Mouse (Mus musculus): Measurements from ENCODE around the gene Tmem106a. TPM values are rescaled to one million over a fixed set of nuclear protein-coding genes. Genes with fewer than 3 reads are reported as not detected.
A peak's percentile ranks its signal among the peaks of the same experiment; 100 is the strongest.
"Not testable (repeated sequence)": the region's sequence is repeated elsewhere in the genome, so short reads cannot be mapped to it uniquely, and the experiment has no call there.

Tmem106a gene
- total RNA-seq, 2 experiments from 2014 or later: 1.3 to 1.9 TPM

- no peak for DNase-seq (ENCODE audit: extremely low spot score in 1 of 2, low spot score in 2 of 2)
- peak overlapping the region; percentile 44 for H3K4me3 ChIP-seq
- TF ChIP-seq CTCF (IDR thresholded peaks at IDR 0.05): no peak
- intact Hi-C loops (cut with DNase I): no loop called here
- H3K27ac ChIP-seq: no peak overlapping the region
Observed at GRCm38 (mm10) chr11:101604116-101604515, 22.1 kb downstream of the Tmem106a start.

GRCm38 (mm10) chr11:101604531-101605453 lies 22.8 kb downstream of the Tmem106a start:
- peak overlapping the region; percentile 44 for H3K4me3 ChIP-seq
- DNase-seq (ENCODE audit: extremely low spot score in 1 of 2, low spot score in 2 of 2): peak in 1 of 2 experiments; percentile 31
- intact Hi-C loops (cut with DNase I); H3K27ac ChIP-seq: not testable (repeated sequence)

- DNase-seq (ENCODE audit: extremely low spot score in 1 of 2, low spot score in 2 of 2); intact Hi-C loops (cut with DNase I); H3K27ac ChIP-seq: not testable (repeated sequence)
Observed at GRCm38 (mm10) chr11:101607134-101607533, 25.1 kb downstream of the Tmem106a start.

GRCm38 (mm10) chr11:101610445-101610844 lies 28.4 kb downstream of the Tmem106a start:
- intact Hi-C loops (cut with DNase I): no loop called here
- DNase-seq (ENCODE audit: extremely low spot score in 1 of 2, low spot score in 2 of 2): no peak
- Histone ChIP-seq H3K4me3 (no peak overlapping the region), H3K27ac (no peak overlapping the region)
- TF ChIP-seq CTCF (IDR thresholded peaks at IDR 0.05): no peak

More at GRCm38 (mm10) chr11:101607134-101607533, 25.1 kb downstream of the Tmem106a start:
- not testable (repeated sequence) for H3K4me3 ChIP-seq

- DNase-seq (ENCODE audit: extremely low spot score in 1 of 2, low spot score in 2 of 2): no peak
- intact Hi-C loops (cut with DNase I): no loop called here
- Histone ChIP-seq H3K4me3 (no peak overlapping the region), H3K27ac (no peak overlapping the region)
- TF ChIP-seq CTCF (IDR thresholded peaks at IDR 0.05): no peak
Observed at GRCm38 (mm10) chr11:101613596-101613995, 31.6 kb downstream of the Tmem106a start.

GRCm38 (mm10) chr11:101614116-101614515 lies 32.1 kb downstream of the Tmem106a start:
- Histone ChIP-seq H3K4me3 (no peak overlapping the region), H3K27ac (no peak overlapping the region)
- no peak for DNase-seq (ENCODE audit: extremely low spot score in 1 of 2, low spot score in 2 of 2)
- no peak for TF ChIP-seq CTCF (IDR thresholded peaks at IDR 0.05)
- intact Hi-C loops (cut with DNase I): no loop called here

GRCm38 (mm10) chr11:101615380-101615779 lies 33.3 kb downstream of the Tmem106a start:
- Histone ChIP-seq H3K27ac (no peak overlapping the region), H3K4me3 (no peak overlapping the region)
- intact Hi-C loops (cut with DNase I): no loop called here
- DNase-seq (ENCODE audit: extremely low spot score in 1 of 2, low spot score in 2 of 2): no peak
- no peak for TF ChIP-seq CTCF (IDR thresholded peaks at IDR 0.05)

- no peak overlapping the region for H3K27ac ChIP-seq
- DNase-seq (ENCODE audit: extremely low spot score in 1 of 2, low spot score in 2 of 2): no peak
- H3K4me3 ChIP-seq: no peak overlapping the region
- TF ChIP-seq CTCF (IDR thresholded peaks at IDR 0.05): no peak
- intact Hi-C loops (cut with DNase I): no loop called here
Observed at GRCm38 (mm10) chr11:101616104-101616503, 34.1 kb downstream of the Tmem106a start.

GRCm38 (mm10) chr11:101616948-101617767 lies 35.1 kb downstream of the Tmem106a start:
- no peak overlapping the region for H3K4me3 ChIP-seq
- intact Hi-C loops (cut with DNase I): no loop called here
- no peak for TF ChIP-seq CTCF (IDR thresholded peaks at IDR 0.05)
- no peak overlapping the region for H3K27ac ChIP-seq
- DNase-seq (ENCODE audit: extremely low spot score in 1 of 2, low spot score in 2 of 2): no peak

- TF ChIP-seq CTCF (IDR thresholded peaks at IDR 0.05): no peak
- H3K4me3 ChIP-seq: no peak overlapping the region
- DNase-seq (ENCODE audit: extremely low spot score in 1 of 2, low spot score in 2 of 2): no peak
- intact Hi-C loops (cut with DNase I): no loop called here
- no peak overlapping the region for H3K27ac ChIP-seq
Observed at GRCm38 (mm10) chr11:101617849-101618248, 35.8 kb downstream of the Tmem106a start.

GRCm38 (mm10) chr11:101618596-101618995 lies 36.6 kb downstream of the Tmem106a start:
- intact Hi-C loops (cut with DNase I): no loop called here
- DNase-seq (ENCODE audit: extremely low spot score in 1 of 2, low spot score in 2 of 2): no peak
- Histone ChIP-seq H3K4me3 (no peak overlapping the region), H3K27ac (no peak overlapping the region)
- no peak for TF ChIP-seq CTCF (IDR thresholded peaks at IDR 0.05)

- intact Hi-C loops (cut with DNase I); H3K4me3 ChIP-seq; DNase-seq (ENCODE audit: extremely low spot score in 1 of 2, low spot score in 2 of 2); H3K27ac ChIP-seq: not testable (repeated sequence)
Observed at GRCm38 (mm10) chr11:101620022-101620655, 38.1 kb downstream of the Tmem106a start.

All from left cerebral cortex, adult 2 months (tissue).